ENCODE assay signal across 8 mouse cellular contexts in the genomic region with DNA sequence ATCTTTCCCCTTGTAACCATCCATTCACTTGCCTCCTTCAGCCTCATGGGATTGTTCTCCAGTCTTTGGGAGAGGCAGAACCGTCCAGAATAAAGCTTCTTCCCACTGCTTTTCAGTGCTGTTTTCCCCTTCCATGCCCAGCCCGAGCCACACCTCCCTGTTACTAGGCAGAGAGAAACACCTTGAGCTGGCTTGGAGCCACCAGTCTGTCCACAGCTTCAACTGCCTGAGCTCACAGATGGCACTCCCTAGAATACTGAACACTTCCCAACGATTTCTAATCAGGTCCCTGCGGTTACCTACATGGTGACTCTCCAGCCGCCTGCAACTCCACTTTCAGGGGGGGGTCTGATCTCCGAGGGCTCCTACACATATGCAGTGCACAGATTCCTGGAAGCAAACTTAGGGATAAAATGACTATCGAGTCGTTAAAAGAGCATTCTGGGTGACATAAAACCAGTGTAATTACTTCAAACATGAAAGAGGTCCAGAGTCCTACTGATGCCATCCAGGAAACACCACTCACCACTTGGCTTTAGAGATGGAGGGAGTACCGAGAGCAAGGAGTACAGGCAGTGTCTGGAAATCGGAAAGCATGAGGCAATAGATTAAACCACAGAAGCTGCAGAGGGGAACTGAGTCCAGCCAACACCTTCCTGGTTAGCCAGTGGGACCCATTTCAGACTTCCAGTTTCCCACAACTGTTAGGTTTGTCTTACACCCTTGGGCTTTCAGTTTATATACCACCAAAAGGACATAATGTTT. TPM values are rescaled to one million over a fixed set of nuclear protein-coding genes. Genes with fewer than 3 reads are reported as not detected.
A peak's percentile ranks its signal among the peaks of the same experiment; 100 is the strongest.
DNase-seq lines count a peak whose midpoint lies in the region; ATAC-seq and TF ChIP-seq lines count a peak whose summit lies in the region.

A gene (minus strand): TSS at position 135 of the 765 bp plus-strand sequence.

- no peaks in the 10 kb centered on the region for H3K36me3 ChIP-seq in heart, embryonic 12.5 days
- H3K36me3 ChIP-seq in intestine, embryonic 16.5 days (ENCODE audit: control insufficient read depth, insufficient read depth, low read length), result no peaks in the 10 kb centered on the region
- no peaks in the 10 kb centered on the region for H3K36me3 ChIP-seq in midbrain, embryonic 10.5 days

- no peak for DNase-seq in heart, adult 8-10 months (ENCODE audit: low spot score)
- no peak for DNase-seq in midbrain, embryonic 10.5 days (ENCODE audit: low spot score)
- DNase-seq in layer of hippocampus, adult 9-10 months (ENCODE audit: low spot score), result no peak
- no peak for DNase-seq in retina, embryonic 14.5 days (ENCODE audit: low spot score)
- no peak for DNase-seq in thymus, postnatal 14 days

- no peak for TF ChIP-seq CTCF in cortical plate, adult 2 months (IDR thresholded peaks at IDR 0.05; ENCODE audit: extremely low read depth, insufficient read depth, low read length)

- WGBS in heart, embryonic 12.5 days, result 53% methylated on average over 10 of the region's 10 CpGs
- 56% methylated on average over 10 of the region's 10 CpGs for WGBS in intestine, embryonic 16.5 days
- WGBS in midbrain, embryonic 10.5 days, result 69% methylated on average over 10 of the region's 10 CpGs

- no peak within 1 kb of the TSS for H3K27ac ChIP-seq in heart, embryonic 12.5 days (ENCODE audit: poor library complexity, severe bottlenecking)
- peak within 1 kb of the TSS; percentile 61; the same call in 1 of the 2 replicates for H3K27ac ChIP-seq in cortical plate, adult 2 months (ENCODE audit: insufficient read depth, low read length)
- H3K27ac ChIP-seq in intestine, embryonic 16.5 days (ENCODE audit: low read length), result peak within 1 kb of the TSS; percentile 8; the same call in 1 of the 2 replicates
- H3K27ac ChIP-seq in midbrain, embryonic 10.5 days (replicated peaks), result peak within 1 kb of the TSS; percentile 85

- no peak for ATAC-seq in heart, embryonic 12.5 days (ENCODE audit: insufficient number of reproducible peaks, low FRiP score)
- ATAC-seq in intestine, embryonic 16.5 days, result no peak

- H3K9me3 ChIP-seq in heart, embryonic 12.5 days (replicated peaks), result no peaks in the 10 kb centered on the region
- no peaks in the 10 kb centered on the region for H3K9me3 ChIP-seq in intestine, embryonic 16.5 days (ENCODE audit: control insufficient read depth, low read length)
- H3K9me3 ChIP-seq in midbrain, embryonic 10.5 days (replicated peaks), result no peaks in the 10 kb centered on the region

- H3K4me3 ChIP-seq in heart, embryonic 12.5 days, result peak within 1 kb of the TSS; percentile 80
- peak within 1 kb of the TSS; percentile 85 for H3K4me3 ChIP-seq in cortical plate, adult 2 months (ENCODE audit: insufficient read depth, low read length)
- H3K4me3 ChIP-seq in intestine, embryonic 16.5 days (ENCODE audit: low read length), result peak within 1 kb of the TSS; percentile 67
- H3K4me3 ChIP-seq in midbrain, embryonic 10.5 days, result peak within 1 kb of the TSS; percentile 71

- H3K4me2 ChIP-seq in heart, embryonic 12.5 days, result peak within 1 kb of the TSS; percentile 99
- H3K4me2 ChIP-seq in intestine, embryonic 16.5 days (ENCODE audit: low read depth, low read length), result peak within 1 kb of the TSS; percentile 86

- H3K27me3 ChIP-seq in heart, embryonic 12.5 days (replicated peaks), result peaks cover 48% of the 10 kb centered on the region
- H3K27me3 ChIP-seq in intestine, embryonic 16.5 days (replicated peaks; ENCODE audit: control insufficient read depth, insufficient read depth, low read length), result no peaks in the 10 kb centered on the region
- H3K27me3 ChIP-seq in midbrain, embryonic 10.5 days (ENCODE audit: low read depth, poor library complexity, severe bottlenecking), result peaks cover 68% of the 10 kb centered on the region

- no peak for TF ChIP-seq POLR2A in cortical plate, adult 2 months (IDR thresholded peaks at IDR 0.05; ENCODE audit: extremely low read depth, insufficient read depth, low read length)

- H3K9ac ChIP-seq in heart, embryonic 12.5 days, result peak within 1 kb of the TSS; percentile 84
- H3K9ac ChIP-seq in intestine, embryonic 16.5 days (ENCODE audit: low read depth, low read length), result peak within 1 kb of the TSS; percentile 82

- H3K4me1 ChIP-seq in heart, embryonic 12.5 days (replicated peaks), result peaks cover 15% of the 10 kb centered on the region
- H3K4me1 ChIP-seq in cortical plate, adult 2 months (ENCODE audit: control insufficient read depth, insufficient read depth, low read length), result peaks cover 5% of the 10 kb centered on the region; the same call in 1 of the 2 replicates
- H3K4me1 ChIP-seq in intestine, embryonic 16.5 days (ENCODE audit: control insufficient read depth, insufficient read depth, low read length), result peaks cover 12% of the 10 kb centered on the region
- peaks cover 19% of the 10 kb centered on the region for H3K4me1 ChIP-seq in midbrain, embryonic 10.5 days

RNA-seq across cellular contexts. Expression of the gene that starts here (rescaled TPM):
- 0.36 and 1.2 TPM in 2 replicates for polyA plus RNA-seq in heart, embryonic 12.5 days (2016; fragmentation: Nextera tagmentation; extraction: Ambion mirVana)
- total RNA-seq in heart, adult 8-10 months (2022), result under 1 TPM; 0.44 to 0.66 (median 0.48) TPM
- polyA plus RNA-seq in cortical plate, adult 2 months (2012; rRNA removed), result 1.7 and 2.4 TPM in 2 replicates
- 1.3 and 1.5 TPM in 2 replicates for polyA plus RNA-seq in intestine, embryonic 16.5 days (2015; fragmentation: Nextera tagmentation; extraction: Ambion mirVana)
- polyA plus RNA-seq in midbrain, embryonic 10.5 days (2016; fragmentation: Nextera tagmentation; extraction: Ambion mirVana), result 0.96 and 1.4 TPM in 2 replicates
